Mouse (Mus musculus) stomach, adult 2 months (tissue): ENCODE data around the gene Nudt22. TPM values are rescaled to one million over a fixed set of nuclear protein-coding genes. Genes with fewer than 3 reads are reported as not detected.

Experiments used
- polyA plus RNA-seq: library from polyadenylated mRNA; depleted of rRNA; stranded (reverse); fragments of >200 nt; gene quantifications from 2 replicates; pipeline ENCODE4 v1.2.3, GENCODE M21; 2012; rRNA removed

Nudt22 gene
- polyA plus RNA-seq: 48.4 and 63.7 TPM in 2 replicates

GRCm38 (mm10) chr19:6996006-6996405 is at the start of gene Nudt22, which contains the start of gene Trpt1:
Nudt22 (minus strand) TSS chr19:6996117.
Trpt1 (plus strand) TSS chr19:6996131.

DNA sequence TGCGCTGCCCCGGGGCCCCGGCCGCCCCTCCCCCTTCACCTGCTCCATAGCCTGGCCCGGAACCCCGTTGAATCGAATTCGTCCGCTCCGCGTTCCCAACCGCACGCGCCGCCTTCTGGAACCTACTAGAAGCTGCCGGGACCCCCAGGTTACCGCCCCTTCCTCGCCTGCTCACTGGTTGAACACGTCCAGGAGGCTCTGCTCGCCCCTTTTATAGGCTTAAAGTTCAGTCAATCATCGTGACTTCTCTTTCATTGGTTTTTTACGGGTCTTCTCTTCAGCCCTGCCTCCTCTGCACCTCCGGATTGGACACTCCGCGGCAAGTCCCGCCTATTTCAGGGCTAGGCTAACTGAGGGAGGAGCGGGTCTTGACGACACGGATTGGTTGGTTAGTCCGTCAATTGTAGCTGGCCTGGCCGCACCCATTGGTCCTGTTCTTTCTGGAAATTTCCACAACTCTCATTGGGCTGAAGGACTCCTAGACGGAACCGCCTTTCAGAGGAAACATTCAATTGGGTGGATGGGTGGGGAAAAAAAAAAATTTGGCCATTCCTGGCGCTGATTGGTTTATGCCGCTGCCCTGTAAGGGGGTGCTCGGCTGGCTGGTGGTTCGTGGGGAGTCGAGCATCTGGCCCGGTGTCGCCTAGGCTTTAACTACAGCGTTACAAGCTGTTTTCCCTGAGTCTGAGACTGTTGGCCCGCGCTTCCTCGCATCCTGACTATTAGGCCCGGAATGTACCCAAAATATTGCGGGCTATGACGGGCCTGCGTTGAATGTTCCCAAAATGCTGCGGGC is 44.1 kb upstream of the Nudt22 start, which contains the start of gene Stip1:
Gene Stip1, minus strand, starts transcription at position 127 of the 796 bp plus-strand sequence.

DNA sequence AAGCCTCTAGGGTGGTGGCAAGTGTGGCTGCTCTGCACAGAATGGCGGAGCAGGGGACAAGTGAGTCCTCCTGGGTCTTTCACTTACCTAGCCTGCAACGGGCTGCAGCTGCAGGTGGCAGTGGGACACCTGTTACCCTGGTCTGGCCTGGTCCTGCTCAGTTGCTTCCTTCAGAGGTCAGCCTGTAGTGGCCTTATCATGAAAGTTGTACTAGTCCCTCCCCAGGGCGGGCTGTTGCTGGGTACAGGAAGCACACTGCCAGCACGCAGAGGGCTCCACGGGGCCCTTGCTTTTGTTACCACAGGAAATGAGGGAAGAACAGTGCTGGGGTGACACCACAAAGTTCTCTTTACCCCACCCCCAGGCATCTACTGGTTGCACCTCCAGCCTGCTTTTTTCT is 23.3 kb upstream of the Nudt22 start, which contains the start of gene Fermt3:
Gene Fermt3, minus strand, starts transcription at position 279 of the 400 bp plus-strand sequence.

DNA sequence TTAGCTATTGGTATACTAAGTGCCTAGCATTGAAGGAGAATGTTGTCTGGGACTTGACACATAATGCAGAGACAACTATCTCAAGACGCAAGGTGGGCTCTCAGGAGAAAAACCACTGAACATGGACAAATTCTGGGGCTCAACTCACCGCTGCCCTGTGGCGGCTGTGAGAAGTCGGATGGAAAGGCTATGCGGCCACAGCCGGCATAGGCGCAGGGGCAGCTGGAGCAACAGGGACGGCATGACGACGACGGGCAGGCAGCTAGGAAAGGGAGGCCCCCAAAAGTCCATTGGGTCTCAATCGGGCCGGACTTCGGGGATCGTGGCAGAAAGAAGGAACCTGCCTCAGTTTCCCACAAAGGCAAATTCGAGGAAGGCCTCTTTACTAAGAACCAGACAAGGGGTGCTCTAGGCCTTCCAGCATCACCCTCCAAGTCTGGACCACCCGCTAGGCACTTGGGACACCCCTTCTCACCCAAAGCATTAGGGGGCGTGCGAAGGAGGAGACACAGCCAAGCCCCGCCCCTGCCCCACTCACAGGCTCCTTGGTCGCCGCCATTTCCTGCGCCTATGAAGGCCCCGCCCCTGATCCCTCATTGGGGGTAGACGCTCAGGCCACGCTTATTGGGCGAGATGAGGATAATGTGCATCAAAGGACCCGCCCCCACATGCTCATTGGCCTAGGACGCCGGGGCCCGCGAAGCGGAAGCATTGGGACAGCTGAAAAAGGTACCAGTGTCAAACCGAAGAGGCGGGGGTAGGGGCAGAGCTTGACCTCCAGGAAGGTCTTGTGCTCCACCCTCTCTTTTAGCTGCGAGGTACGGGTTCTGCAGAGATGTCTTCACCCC is 3.7 kb downstream of the Nudt22 start, which contains the start of gene Dnajc4:
Gene Dnajc4, minus strand, starts transcription at position 562 of the 848 bp plus-strand sequence.

GRCm38 (mm10) chr19:6987061-6987903 is 8.6 kb downstream of the Nudt22 start, which contains the start of gene Vegfb:
Vegfb (minus strand) TSS chr19:6987651.

DNA sequence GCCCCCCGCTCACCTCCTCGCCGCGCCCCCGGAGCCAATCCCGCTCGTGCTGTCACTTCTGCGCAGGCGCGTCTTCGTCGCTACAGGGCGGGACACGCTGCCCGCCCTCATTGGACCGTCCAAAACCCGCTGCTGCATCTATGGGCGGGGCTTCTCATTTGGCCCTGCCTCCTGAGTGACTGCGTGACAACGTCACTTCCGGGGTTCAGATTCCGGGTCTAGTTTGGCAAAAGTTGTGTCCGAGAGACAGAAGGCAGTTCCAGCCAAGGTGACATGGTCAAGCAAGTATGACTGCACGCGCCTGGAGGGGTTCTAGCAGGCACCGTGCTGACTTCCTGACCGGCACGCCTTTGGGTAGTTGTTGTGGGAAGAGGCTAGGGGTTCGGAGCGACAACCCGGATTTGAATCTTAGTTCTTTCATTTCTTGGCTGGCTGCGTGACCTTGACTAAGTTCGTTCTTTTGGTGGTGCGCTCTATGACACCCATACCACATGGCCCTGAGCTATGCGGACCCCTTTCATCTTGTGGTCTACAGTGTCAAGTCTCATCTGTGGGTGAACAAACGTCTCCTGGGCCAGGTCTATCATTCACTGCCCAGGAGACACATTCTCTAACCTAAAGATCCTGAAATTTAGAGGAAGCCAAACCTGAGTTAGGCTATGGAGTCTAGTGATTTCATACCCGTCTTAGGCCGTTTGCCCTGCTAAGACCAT is 15.4 kb downstream of the Nudt22 start, which contains the start of gene Fkbp2:
Gene Fkbp2, minus strand, starts transcription at position 121 of the 713 bp plus-strand sequence.

DNA sequence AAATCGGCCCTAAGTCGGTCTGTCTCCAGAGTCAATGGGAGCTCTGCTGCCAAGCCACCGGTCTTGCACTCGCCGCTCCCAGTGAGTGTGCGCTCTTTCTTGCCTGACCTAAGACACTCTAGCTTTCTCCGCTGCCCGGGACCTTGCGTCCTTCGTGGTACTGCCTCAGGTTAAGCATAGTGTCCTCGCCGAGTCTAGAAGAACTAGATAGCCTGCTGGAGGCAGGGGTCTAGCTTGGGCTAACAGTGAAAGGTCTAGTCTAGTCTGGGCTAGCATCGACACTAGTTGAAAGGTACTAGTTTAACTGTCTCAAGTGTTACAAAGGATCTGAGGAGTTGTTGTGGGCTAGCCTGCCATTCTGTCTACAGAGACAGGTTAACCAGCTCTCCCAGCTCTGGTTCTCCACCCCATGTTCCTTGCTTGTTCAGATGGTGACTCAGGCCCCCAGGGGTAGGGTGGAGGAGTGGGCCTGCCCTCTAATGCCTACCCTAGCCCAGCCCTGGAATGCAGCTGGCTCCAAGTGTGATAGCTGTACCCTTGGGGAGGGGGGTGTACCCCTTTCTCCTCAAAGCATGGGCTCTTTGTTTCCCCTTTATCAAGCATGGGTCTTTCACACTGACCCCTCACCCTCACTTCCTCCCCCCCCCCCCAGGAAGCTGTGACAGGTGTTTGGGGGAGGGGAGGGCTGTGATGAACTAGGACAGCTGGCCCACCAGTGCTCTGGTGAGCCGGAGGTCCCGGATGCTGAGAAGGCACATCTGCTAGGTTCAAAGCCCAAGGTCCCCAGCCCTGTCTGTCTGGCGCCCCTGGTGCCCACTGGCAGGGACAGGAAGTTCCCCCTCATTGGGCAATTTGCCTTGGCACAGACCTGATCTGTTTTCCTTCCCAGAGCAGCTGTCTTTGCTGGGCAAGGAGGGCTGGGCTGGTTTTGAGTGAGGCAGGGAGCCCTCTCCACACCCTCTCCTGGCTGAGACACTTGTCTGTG is 20.1 kb downstream of the Nudt22 start, which contains the start of gene Plcb3:
Gene Plcb3, minus strand, starts transcription at position 934 of the 985 bp plus-strand sequence.

GRCm38 (mm10) chr19:6974211-6975205 is 21.4 kb downstream of the Nudt22 start, which contains the start of gene Ppp1r14b:
Ppp1r14b (plus strand) TSS chr19:6974968.

Other genes with a start within 250 kb of the Nudt22 start
- 27.6 and 35.1 TPM in 2 replicates for gene Rps6ka4, start 155.5 kb downstream of the Nudt22 start, polyA plus RNA-seq
- gene Ccdc88b, start 137.9 kb downstream of the Nudt22 start, polyA plus RNA-seq: 1.9 and 5.4 TPM in 2 replicates
- 48.8 and 58.9 TPM in 2 replicates for gene Trmt112, start 86.4 kb downstream of the Nudt22 start, polyA plus RNA-seq
- 75.1 and 83.7 TPM in 2 replicates for gene Prdx5, start 86.0 kb downstream of the Nudt22 start, polyA plus RNA-seq
- gene Esrra, start 74.3 kb downstream of the Nudt22 start, polyA plus RNA-seq: 80.2 and 108 TPM in 2 replicates
- gene Catsperz, start 70.7 kb downstream of the Nudt22 start, polyA plus RNA-seq: 1.0 and 2.0 TPM in 2 replicates
- 0.16 and 0.26 TPM in 2 replicates for gene Kcnk4, start 61.6 kb downstream of the Nudt22 start, polyA plus RNA-seq
- 35.8 and 50.6 TPM in 2 replicates for gene Bad, start 54.3 kb downstream of the Nudt22 start, polyA plus RNA-seq
- gene Gpr137, start 53.6 kb downstream of the Nudt22 start, polyA plus RNA-seq: 80.5 and 90.5 TPM in 2 replicates
- gene Ppp1r14b, start 21.1 kb downstream of the Nudt22 start, polyA plus RNA-seq: 89.2 and 116 TPM in 2 replicates
- 63.9 and 66.6 TPM in 2 replicates for gene Plcb3, start 19.6 kb downstream of the Nudt22 start, polyA plus RNA-seq
- gene Fkbp2, start 15.6 kb downstream of the Nudt22 start, polyA plus RNA-seq: 13.1 and 16.3 TPM in 2 replicates
- gene Vegfb, start 8.5 kb downstream of the Nudt22 start, polyA plus RNA-seq: 62.1 and 102 TPM in 2 replicates
- 24.5 and 30.1 TPM in 2 replicates for gene Dnajc4, start 3.5 kb downstream of the Nudt22 start, polyA plus RNA-seq
- gene Trpt1, start within 50 bp of the Nudt22 start, polyA plus RNA-seq: 8.2 and 10.0 TPM in 2 replicates
- 16.6 and 20.2 TPM in 2 replicates for gene Fermt3, start 23.4 kb upstream of the Nudt22 start, polyA plus RNA-seq
- 11.6 and 11.9 TPM in 2 replicates for gene Stip1, start 43.9 kb upstream of the Nudt22 start, polyA plus RNA-seq
- gene Macrod1, start 60.7 kb upstream of the Nudt22 start, polyA plus RNA-seq: 41.9 and 71.8 TPM in 2 replicates
- gene Flrt1, start 109.6 kb upstream of the Nudt22 start, polyA plus RNA-seq: 0.12 and 0.35 TPM in 2 replicates
- 62.1 and 76.4 TPM in 2 replicates for gene Otub1, start 210.2 kb upstream of the Nudt22 start, polyA plus RNA-seq
- gene Cox8a, start 221.5 kb upstream of the Nudt22 start, polyA plus RNA-seq: 2,106 and 3,736 TPM in 2 replicates
- gene Naa40, start 245.1 kb upstream of the Nudt22 start, polyA plus RNA-seq: 9.4 and 9.6 TPM in 2 replicates